Mouse (Mus musculus) granulocyte monocyte progenitor cell, adult 5-6 weeks (primary cell): ENCODE measurements around the gene Tchp. TPM values are rescaled to one million over a fixed set of nuclear protein-coding genes. Genes with fewer than 3 reads are reported as not detected.
A peak's percentile ranks its signal among the peaks of the same experiment; 100 is the strongest.

Experiments used
- ATAC-seq: replicated peaks from 2 replicates; pipeline ENCODE4 v1.8.0; 2016; ENCODE audit warnings: mild to moderate bottlenecking, moderate TSS enrichment, inconsistent platforms; ENCODE audit not compliant: poor library complexity, severe bottlenecking
- total RNA-seq, 2 experiments: library from RNA; stranded (forward) in 1 of 2; stranded (reverse) in 1 of 2; fragments of 200-712, 200-1000 nt in 1 of 2; fragments of >200 nt in 1 of 2; fragmentation: Nextera tagmentation in 1 of 2; gene quantifications; 2 replicates each; pipeline ENCODE4 v1.2.3; 2014 to 2017

The Tchp gene
- total RNA-seq, 2 experiments from 2014 or later: 6.0 to 9.8 TPM

GRCm38 (mm10) chr5:114737090-114737887, 29.7 kb downstream of the Tchp start:
- no peak for ATAC-seq

GRCm38 (mm10) chr5:114738707-114739241, 31.2 kb downstream of the Tchp start:
- ATAC-seq: peak; percentile 31

GRCm38 (mm10) chr5:114740595-114740994, 33.0 kb downstream of the Tchp start:
- no peak for ATAC-seq

- ATAC-seq: no peak
These were observed 35.0 kb downstream of the Tchp start for GRCm38 (mm10) chr5:114742572-114742971.

GRCm38 (mm10) chr5:114742998-114743696, 35.6 kb downstream of the Tchp start:
- no peak for ATAC-seq

- ATAC-seq: no peak
These were observed 36.1 kb downstream of the Tchp start for GRCm38 (mm10) chr5:114743697-114744090.

GRCm38 (mm10) chr5:114745581-114745980, 38.0 kb downstream of the Tchp start:
- no peak for ATAC-seq

- ATAC-seq: no peak
These were observed 39.3 kb downstream of the Tchp start for GRCm38 (mm10) chr5:114746886-114747285.

GRCm38 (mm10) chr5:114747521-114747920, 40.0 kb downstream of the Tchp start:
- ATAC-seq: no peak

GRCm38 (mm10) chr5:114750325-114750724, 42.8 kb downstream of the Tchp start:
- no peak for ATAC-seq

- ATAC-seq: no peak
These were observed 44.8 kb downstream of the Tchp start for GRCm38 (mm10) chr5:114752397-114752796.

GRCm38 (mm10) chr5:114753384-114753783, 45.8 kb downstream of the Tchp start:
- ATAC-seq: no peak

- no peak for ATAC-seq
These were observed 52.1 kb downstream of the Tchp start for GRCm38 (mm10) chr5:114759536-114760090.

GRCm38 (mm10) chr5:114761980-114762379, 54.4 kb downstream of the Tchp start:
- no peak for ATAC-seq

GRCm38 (mm10) chr5:114764812-114765735, 57.5 kb downstream of the Tchp start:
- ATAC-seq: peak; percentile 42; the same call in 1 of the 2 replicates

GRCm38 (mm10) chr5:114766686-114767085, 59.1 kb downstream of the Tchp start:
- peak; percentile 49; the same call in 1 of the 2 replicates for ATAC-seq

GRCm38 (mm10) chr5:114767185-114767584, 59.6 kb downstream of the Tchp start:
- ATAC-seq: no peak

GRCm38 (mm10) chr5:114769786-114770185, 62.2 kb downstream of the Tchp start:
- ATAC-seq: no peak

- peak; percentile 21 for ATAC-seq
These were observed 64.2 kb downstream of the Tchp start for GRCm38 (mm10) chr5:114771796-114772195.
